Mouse (Mus musculus) kidney, adult 18-20 months (tissue): ENCODE measurements around the gene Itga5.

Experiments used
- DNase-seq: peaks from one replicate; pipeline ENCODE4 v3.0.0; 2021

Itga5 gene

DNA sequence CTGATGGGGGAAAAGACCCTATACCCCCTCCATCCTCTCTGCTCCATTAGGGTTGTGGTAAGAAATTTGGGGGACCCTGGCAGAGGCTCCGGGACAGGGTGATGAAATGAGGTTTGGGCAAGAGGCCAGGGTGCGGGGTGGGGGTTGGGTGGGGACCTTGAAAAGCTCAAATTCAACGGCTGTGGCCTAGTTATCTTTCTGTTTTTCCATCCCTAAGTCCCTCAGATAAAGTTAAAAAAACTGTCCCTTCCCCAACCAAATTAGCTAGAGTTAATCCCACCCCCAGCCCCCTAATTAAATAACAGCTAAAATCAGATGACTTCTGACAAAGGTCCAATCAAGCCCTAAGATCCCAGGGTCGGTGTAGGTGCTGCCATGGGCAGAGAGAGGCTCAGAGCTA lies 1.8 kb downstream of the Itga5 start:
- no peak for DNase-seq

DNA sequence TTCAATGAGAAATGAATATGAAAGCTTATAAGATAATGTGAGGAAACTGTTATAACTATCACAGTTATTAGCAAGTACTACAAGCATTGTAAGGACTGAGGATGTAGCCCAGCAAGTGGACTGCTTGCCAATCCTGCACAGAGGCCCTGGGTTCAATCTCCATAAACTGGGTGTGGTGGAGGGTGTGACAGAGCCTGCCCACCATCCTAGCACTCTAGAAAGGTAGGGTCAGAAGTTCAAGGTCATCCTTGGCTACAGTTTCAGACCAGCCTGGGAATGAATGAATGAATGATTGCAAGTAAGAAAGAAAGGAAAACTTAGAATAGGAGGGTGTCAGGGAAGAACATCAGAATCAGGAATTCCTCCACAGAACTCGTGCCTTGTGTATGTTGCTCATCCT lies 2.8 kb downstream of the Itga5 start:
- no peak for DNase-seq

DNA sequence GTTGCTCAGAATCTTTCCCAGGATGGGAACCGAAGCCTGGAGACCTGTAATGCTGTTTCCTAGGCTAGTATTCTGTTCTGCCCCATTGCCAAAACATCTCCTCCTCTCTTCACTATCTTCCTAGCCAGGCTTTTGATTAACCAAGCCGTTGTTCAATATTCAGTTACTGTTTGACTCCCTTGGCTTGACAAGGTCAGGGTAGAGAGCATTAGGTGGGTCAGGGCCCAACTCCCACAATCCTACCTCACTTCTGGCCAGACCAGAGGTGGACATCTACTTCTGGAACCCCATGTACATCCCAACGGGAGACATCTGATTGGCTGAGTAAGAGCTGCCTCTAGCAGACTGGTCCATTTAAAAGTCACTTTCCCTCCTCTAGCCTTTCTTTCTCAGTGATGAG lies 3.6 kb downstream of the Itga5 start:
- no peak for DNase-seq

DNA sequence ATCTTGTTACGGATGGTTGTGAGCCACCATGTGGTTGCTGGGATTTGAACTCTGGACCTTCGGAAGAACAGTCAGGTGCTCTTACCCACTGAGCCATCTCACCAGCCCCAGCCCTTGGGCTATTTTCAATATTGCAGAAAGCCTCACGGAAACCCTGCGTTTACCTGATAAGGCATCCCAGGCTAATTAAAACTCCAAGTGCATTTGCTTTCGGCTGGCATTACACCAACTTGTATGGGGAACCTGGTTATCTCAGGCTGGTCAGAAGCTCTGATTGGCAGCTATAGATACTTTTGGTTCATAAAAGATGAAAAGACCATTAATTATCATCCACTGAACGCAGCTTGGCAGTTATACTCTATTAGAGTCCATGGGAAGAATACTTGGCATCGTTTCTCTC lies 4.2 kb downstream of the Itga5 start:
- no peak for DNase-seq

DNA sequence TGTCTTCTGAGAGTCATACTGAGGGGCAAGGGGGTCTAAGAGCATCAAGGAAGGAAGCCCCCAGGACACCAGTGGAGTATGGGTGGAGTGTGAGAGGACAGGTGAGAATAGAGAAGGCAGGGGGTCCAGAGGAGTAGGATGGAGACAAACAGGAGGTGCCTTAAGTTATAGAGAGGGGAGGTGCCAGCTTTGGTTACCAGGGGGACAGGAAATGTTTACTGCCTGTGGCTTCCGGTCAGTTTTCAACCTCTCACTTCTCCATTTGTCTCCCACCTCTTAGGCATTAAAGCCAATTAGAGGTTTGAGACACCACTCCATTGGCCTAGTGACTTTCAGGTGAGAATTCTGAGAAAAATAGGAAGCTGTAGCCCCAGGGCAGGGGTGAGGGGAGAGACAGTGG lies 5.3 kb downstream of the Itga5 start:
- DNase-seq, result no peak

DNA sequence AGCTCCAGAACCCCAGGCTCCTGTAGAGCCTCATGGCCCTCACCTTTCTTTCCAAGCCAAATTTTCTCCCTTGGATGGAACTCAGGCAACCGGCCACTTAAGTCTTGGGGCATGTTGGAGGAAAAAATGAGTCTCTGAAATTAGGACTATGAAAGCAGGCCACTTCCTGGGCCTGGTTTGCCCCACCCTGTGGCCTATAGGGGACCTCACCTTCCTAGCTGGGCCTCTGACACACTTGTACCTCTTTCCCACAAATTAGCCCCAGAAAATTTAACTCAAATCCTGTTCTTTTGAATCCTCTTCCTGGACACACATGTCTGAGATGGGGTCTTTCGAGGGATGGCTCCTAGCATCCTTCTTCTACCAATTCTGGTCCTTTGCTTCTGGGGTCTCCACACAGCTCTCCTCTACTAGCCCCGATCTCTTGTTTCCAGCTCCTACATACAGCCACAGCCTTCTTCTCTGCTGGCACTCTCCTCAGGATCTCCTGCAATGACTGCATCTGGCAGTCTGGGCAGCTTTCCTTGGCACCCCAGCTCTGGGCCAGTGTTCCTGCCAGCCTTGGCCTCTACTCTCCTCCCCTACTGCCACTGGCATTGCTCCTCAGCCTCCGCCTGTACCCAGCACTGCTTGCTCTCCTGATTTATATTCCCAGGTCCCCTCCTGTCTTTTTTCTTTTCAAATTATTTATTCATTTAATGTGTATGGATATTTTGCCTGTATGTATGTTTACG lies 6.5 kb downstream of the Itga5 start:
- DNase-seq, result no peak

DNA sequence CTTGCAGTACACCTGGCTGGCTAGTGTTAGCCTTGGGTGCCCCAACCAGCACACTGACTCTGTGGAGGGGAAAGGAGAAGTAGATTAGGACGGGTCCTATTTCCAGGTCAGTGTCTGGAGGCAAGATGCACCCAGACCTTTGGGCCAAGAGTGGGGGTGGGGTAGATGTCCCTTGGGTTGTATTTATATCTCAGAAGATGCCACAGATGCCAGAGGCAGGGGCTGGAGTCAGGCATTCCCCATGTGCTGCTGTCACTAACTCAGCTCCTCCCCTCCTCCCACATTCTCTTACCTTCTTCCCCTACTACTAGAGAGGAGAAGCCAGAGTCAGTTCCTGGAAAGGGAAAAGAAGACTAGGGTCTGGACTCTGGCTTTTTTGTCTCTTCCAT lies 7.4 kb downstream of the Itga5 start:
- DNase-seq, result no peak

DNA sequence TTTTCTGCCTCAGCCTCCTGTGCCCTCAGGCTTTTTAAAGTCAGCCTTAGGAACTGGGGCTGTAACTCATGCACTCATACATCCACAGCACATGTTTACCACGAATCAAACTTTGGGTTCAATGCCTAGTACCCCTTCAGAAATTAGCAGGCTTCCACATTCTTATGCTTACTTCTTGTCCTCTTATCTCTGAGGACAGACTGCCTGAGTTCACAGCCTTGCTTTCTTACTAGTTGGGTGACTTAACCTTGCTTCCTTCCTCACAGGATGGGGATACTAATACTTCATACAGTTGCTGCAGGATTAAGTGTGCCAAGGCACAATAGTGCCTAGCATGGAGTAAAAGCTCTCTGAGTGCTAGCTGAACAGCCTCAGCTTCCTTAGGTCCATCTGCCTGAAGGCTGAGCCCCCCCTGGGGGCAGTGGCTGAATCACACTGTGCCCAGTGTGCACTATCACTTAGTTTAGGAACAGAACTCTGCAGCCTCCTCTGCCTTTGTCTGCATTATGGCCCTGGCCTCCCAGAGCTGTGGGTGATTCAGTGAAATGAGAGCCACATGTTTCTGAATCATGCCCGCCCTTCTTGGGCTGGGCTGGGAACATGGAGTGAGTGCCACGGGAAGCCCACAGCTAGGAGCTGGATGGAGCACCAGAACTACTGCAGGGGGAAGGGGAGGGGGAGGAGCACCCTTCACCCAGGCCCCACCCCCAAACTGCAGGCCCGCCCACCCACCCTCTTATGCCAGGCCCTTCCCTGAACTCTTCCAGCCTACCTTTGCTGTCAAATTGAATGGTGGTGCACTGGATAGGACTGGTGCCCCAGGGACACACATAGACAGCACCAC lies 8.1 kb downstream of the Itga5 start:
- DNase-seq, result no peak

DNA sequence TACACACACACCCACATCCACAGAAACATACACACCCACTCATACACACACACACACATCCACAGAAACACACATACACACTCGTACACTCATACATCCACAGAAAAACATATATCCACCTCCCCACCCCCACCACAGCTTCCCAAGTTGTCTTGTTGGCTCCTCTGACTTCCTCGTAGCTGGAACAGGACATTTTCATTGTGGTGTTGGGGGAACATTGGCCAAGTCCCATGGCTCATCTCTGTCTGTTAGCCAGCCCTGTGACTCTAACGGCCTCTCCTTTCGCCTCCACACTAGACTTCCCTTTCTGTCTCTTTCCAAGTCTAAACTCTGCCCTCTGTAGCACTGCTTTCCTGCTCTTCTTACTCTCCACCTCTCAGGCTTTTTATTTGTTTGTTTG lies 8.7 kb downstream of the Itga5 start:
- no peak for DNase-seq

DNA sequence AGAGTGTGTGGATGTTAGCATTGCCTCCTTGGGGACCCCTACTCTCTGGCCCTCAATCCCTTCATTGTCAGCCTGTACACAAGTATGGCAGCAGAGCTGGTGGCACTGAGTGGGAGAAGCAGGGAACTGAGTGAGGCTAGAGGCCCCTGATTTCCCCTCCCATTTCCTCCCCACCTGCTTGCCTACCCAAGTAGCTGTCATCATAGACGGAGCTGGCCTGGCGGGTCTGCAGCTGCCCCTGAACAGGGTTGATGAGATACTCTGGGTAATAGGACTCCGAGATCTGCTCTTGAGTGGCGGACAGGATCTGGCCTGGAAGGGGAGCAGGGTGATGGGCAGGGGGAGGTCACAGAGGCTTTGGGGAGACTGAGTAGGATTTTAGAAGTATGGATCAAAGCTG lies 10.4 kb downstream of the Itga5 start:
- DNase-seq, result no peak

DNA sequence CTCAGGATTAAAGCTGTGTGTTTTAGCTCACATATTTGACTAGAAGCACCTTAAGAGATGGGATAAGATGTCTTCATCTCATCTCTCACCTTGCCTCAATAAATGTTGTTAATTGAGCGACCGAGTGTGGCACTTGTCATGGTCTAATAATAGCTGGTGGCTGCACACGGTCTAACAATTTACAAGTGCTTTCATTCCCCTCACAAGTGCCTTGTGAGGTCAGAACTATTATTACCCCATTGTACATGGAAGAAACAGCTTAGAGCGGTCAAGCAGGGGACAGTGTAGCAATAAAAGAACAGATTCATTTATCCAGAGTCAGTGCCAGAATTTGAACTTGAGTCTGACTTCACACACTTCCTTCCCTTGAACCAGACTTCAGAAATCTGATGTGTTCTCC lies 11.1 kb downstream of the Itga5 start:
- DNase-seq, result no peak

DNA sequence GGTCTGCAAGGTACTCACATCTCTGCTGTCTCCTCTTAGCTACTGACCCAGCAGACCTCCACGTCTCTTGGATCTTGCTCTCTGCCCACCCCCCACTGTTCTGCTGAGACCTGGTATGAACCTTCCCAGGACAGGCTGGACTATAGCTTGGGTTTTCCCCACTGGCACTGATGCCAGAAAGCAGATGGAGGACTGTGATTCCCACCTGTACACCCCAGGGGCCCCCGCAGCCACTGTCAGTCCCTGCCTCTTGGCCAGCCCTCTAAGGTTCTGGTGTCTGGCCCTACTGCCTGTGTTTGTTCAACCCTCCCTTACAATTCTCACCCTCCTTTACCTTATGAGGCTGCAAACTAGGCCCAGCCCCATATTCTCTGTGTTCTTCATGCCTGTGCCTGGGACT lies 11.9 kb downstream of the Itga5 start:
- no peak for DNase-seq

DNA sequence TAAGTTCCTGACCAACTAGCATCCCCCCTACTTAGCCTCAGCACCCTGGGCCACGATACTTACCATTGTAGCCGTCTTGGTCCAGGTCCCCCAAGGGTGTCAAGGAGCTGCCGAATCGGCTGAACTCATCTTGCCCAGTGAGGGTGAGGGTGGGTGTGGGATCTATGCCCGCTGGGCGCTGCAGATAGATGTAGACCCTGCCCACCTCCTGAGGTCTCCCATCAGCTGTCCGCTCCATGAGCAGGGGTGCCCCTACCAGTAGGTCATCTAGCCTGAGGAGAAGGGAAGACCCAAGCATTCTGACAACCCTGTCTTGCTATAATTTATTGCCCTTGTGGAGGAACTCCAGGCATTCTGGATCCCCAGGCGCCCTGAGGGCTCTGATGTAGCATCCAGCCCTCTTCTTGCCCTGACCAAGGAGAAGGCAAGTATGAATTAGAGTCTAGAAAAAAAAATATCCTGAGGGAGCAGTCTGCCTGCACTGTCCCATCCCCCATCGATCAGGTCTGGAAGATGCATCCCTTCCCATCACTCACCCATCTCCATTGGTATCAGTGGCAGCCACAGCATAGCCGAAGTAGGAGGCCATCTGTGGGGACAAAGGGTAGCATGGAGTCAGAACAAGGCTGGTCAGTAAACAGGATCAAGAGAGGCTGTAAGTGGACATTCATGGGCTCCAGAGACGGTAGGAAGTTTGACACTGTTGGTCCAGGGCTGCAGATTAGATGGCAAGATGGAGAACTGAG lies 12.9 kb downstream of the Itga5 start:
- no peak for DNase-seq

DNA sequence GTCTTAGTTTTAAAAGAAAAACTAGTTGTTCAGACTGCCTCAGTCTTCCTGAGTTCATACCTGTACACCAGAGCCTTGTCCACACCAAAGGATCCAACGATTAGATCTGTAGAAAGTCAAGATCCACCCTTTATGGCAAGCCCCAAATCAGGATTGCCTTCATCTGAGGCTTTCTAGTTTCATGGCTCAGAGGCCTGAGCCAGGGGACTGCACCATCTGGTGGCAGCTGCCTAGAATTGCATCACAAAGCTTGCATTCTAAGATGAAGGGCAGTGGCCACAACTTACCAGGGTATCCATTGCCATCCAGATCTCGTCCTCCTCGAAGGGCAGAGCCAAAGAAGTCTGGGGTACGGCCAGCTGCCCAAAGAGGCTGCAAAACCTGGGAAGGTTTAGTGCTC lies 13.7 kb downstream of the Itga5 start:
- DNase-seq, result peak; percentile 53

DNA sequence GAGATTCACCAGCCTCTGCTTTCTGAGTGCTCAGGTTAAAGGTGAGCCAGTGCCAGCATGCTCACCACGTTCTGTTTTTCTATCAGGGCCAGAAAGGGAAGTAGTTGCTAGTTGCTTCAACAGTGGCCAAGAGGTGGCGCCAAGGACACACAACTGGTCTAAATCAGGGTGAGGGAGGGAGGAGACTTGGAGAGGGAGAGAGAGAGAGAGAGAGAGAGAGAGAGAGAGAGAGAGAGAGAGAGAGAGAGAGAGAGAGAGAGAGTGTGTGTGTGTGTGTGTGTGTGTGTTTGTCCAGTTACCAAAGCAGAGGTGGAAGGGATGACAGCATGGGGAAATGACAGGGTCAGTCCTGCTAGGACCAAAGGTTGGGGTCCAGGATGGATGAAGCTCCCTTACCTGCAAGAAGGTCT lies 19.3 kb downstream of the Itga5 start:
- DNase-seq, result peak; percentile 70

DNA sequence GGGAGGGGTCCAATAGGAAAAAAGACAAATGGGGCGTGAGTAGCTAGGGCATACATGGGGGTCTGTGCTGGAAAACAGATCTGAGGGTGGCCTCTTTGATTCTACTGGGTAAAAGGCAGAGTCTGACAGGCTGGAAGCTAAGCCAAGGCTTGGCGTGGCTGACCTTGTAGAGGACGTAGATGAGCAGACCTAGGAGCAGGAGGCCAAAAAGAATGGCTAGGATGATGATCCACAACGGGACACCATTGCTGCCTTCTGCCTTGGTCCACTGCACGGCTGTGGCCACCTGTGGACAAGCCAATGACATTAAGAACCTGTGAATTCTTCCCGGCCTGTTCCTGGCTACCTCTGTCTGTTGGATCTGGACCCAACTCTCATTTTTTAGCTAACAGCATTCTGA lies 20.8 kb downstream of the Itga5 start:
- no peak for DNase-seq

DNA sequence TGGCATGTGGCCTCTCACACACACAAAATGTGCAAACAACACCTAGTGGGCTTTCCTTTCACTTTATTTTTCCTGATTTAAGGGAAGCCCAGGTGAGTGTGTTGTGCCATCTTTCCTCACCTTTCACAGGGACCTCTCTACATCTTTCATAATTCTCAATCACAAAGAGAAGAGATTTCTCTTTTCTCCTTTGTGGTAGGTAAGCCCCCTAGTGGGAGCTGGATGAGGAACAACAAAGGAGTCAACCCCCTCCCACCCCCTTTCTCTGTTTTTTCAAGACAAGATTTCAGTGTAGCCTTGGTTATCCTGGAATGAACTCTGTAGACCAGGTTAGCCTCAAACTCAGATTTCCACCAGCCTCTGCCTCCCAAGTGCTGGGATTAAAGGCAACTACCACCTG lies 23.0 kb downstream of the Itga5 start:
- DNase-seq, result no peak

DNA sequence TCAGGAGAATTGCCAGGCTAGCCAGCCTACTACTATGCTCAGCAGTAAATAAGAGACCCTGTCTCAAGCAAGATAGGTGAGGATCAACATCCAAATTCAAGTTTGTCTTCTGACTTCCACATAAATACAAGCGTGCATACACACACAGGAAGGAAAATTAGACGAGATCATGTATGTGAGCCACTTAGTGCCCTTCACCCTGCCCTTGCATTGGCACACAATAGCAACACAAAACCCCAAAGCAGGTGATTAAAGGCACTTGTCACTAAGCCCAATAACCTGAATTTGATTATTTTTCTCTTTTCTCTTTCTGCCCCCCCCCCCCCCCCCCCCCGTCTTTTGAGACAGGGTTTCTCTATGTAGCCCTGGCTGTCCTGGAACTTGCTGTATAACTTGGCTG lies 23.6 kb downstream of the Itga5 start:
- no peak for DNase-seq

DNA sequence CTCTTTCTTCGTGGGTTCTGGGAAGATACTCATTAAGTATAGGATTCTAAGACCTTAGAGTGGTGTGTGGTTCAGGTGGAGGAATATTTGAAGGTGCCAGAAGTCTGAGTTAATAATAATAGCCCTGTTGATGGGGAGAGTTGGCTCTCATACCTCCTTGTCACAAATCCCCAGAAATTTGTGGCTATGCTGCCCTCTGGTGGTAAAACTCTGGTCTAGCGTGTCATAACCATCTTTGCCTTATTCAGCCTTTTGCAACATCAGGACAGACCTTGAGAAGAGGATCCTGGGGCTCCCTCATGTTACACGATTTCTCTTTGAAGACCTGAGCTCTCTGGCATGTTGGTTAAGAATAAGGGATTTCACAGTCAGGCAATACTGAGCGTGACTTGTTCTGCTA lies 24.1 kb downstream of the Itga5 start:
- DNase-seq, result peak; percentile 71

DNA sequence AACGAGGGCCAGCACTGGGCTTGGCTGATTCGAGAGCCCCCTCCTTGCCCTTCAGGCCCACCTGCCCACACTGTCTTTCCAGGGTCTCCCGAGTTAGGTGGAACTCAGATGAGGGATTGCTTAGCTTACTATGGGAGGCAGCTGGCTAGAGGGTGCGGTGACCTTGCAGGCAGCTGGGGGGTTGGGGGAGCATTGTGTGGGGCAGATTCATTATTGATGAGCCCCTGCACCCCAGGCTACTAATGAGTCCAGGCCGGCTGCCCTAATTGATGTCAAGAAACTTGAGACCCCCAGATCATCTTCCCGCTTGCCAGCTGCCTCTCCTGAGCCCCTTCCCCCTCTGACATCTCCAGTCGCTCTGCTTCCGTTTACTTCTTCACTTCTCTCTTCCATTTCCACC lies 25.0 kb downstream of the Itga5 start:
- no peak for DNase-seq

DNA sequence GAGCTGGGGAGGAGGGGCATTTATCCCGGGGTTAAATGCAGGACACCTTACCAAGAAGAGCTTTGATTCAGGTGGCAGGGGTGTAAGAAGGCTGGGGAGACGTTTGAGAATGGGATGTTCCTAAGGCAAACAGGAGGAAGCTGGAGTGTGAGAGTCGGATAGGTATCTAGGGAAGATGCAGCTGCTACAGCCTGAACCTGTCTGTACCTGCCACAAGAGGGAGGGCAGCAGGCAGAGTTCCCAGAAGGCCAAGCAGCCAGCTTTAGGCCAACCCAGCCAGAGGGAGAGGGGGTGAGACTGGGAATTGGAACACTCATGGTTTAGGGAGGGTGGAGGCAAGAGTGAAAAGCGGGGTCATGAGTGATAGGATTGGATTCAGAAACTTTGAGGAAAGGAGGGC lies 25.8 kb downstream of the Itga5 start:
- DNase-seq, result no peak

DNA sequence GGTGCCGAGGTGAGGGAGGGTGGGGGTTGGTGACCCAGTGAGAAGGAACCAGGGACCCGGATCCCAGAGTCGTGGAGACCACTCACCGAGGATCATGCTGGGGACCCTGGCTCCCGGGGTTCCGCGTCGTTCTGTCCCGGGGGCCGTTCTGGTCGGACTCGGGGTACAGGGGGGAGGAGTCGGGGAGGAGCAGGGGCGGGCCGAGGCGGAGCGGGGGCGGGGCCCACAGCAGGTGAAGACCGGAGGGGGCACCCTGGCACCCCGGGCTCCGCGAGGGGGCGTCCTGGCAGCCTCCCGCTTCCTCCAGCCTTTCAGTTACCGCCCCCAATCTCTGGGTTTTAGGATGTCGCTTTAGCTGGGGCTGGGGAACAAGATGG lies 26.6 kb downstream of the Itga5 start, which contains the start of gene Zfp385a:
Gene Zfp385a, minus strand, starts transcription at position 133 of the 377 bp plus-strand sequence.
- DNase-seq, result peak; percentile 49

DNA sequence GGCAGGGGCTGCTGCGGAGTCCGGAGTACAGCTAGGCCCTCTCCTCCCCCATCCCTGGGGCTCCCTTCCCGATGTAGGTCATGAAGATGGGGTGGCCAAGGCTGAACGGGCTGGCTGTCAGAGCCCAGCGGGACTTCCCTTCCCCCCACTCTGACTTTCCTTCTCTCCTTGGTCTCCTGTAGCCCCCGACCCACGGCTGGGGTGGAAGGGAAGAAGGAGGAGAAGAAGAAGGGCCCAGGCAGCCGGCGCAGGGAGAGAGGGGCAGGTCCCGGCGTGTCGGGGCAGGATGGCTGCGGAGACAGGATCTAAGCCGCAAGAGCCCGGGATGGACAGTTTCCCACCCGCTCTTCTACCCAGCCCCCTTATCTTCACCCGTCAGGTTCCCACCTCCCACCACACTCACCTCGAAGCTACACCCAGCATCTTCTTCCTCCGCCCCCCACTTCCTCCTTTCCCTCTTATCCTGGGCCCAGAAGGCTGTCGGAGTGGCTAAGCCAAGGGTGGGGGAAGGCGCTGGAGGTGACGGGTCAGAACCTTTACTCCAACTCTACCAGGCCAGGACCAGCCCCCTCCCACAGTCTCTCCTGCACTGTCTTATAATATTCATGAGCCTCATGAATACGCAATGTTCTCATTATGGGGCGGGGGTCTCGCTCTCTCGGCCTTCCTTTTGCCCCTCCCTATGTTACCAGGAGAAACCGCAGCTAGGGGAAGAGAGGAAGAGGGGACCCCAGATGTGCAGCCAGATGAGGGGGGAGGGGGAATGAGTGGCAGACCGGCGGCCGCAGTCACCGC lies 27.2 kb downstream of the Itga5 start:
- no peak for DNase-seq
